Mouse (Mus musculus): ENCODE results near the gene Wwc2. TPM values are rescaled to one million over a fixed set of nuclear protein-coding genes. Genes with fewer than 3 reads are reported as not detected.
A peak's percentile ranks its signal among the peaks of the same experiment; 100 is the strongest.

The Wwc2 gene
- polyA plus RNA-seq, 1 experiment from 2014 or later: 4.7 TPM

- H3K27ac ChIP-seq (ENCODE audit: low read length): no peak overlapping the region
- no peak overlapping the region for H3K4me2 ChIP-seq (ENCODE audit: low read length)
- no peak overlapping the region for H3K9ac ChIP-seq (ENCODE audit: low read depth, low read length)
- 84% methylated on average over 7 of the region's 7 CpGs for WGBS
- no peaks in the 10 kb centered on the region for H3K27me3 ChIP-seq (ENCODE audit: control insufficient read depth, insufficient read depth, low read depth, low read length)
- no peaks in the 10 kb centered on the region for H3K4me1 ChIP-seq (ENCODE audit: control insufficient read depth, insufficient read depth, low read length)
- no peak for ATAC-seq
- no peaks in the 10 kb centered on the region for H3K9me3 ChIP-seq (replicated peaks; ENCODE audit: control insufficient read depth, low read length, poor library complexity, severe bottlenecking)
- H3K36me3 ChIP-seq (ENCODE audit: control insufficient read depth, insufficient read depth, low read length): no peaks in the 10 kb centered on the region
- no peak overlapping the region for H3K4me3 ChIP-seq (ENCODE audit: low read depth, low read length)
Measured at GRCm38 (mm10) chr8:47939217-47939616, 51.5 kb downstream of the Wwc2 start.

GRCm38 (mm10) chr8:47936386-47936785, 54.3 kb downstream of the Wwc2 start:
- Histone ChIP-seq H3K27me3 (ENCODE audit: control insufficient read depth, insufficient read depth, low read depth, low read length) (no peaks in the 10 kb centered on the region), H3K4me2 (ENCODE audit: low read length) (no peak overlapping the region), H3K27ac (ENCODE audit: low read length) (no peak overlapping the region), H3K4me3 (ENCODE audit: low read depth, low read length) (no peak overlapping the region), H3K36me3 (ENCODE audit: control insufficient read depth, insufficient read depth, low read length) (no peaks in the 10 kb centered on the region), H3K9ac (ENCODE audit: low read depth, low read length) (no peak overlapping the region), H3K4me1 (ENCODE audit: control insufficient read depth, insufficient read depth, low read length) (peaks cover 4% of the 10 kb centered on the region; the same call in 1 of the 2 replicates), H3K9me3 (replicated peaks; ENCODE audit: control insufficient read depth, low read length, poor library complexity, severe bottlenecking) (no peaks in the 10 kb centered on the region)
- no peak for ATAC-seq
- WGBS: 70% methylated on average over 9 of the region's 9 CpGs

GRCm38 (mm10) chr8:47935461-47935860, 55.3 kb downstream of the Wwc2 start:
- Histone ChIP-seq H3K9me3 (replicated peaks; ENCODE audit: control insufficient read depth, low read length, poor library complexity, severe bottlenecking) (no peaks in the 10 kb centered on the region), H3K9ac (ENCODE audit: low read depth, low read length) (no peak overlapping the region), H3K4me2 (ENCODE audit: low read length) (no peak overlapping the region), H3K27ac (ENCODE audit: low read length) (no peak overlapping the region), H3K36me3 (ENCODE audit: control insufficient read depth, insufficient read depth, low read length) (no peaks in the 10 kb centered on the region), H3K4me3 (ENCODE audit: low read depth, low read length) (no peak overlapping the region), H3K4me1 (ENCODE audit: control insufficient read depth, insufficient read depth, low read length) (peaks cover 4% of the 10 kb centered on the region; the same call in 1 of the 2 replicates), H3K27me3 (ENCODE audit: control insufficient read depth, insufficient read depth, low read depth, low read length) (no peaks in the 10 kb centered on the region)
- no peak for ATAC-seq
- WGBS: 88% methylated on average over 5 of the region's 5 CpGs

- ATAC-seq: no peak
- Histone ChIP-seq H3K4me2 (ENCODE audit: low read length) (no peak overlapping the region), H3K9ac (ENCODE audit: low read depth, low read length) (no peak overlapping the region), H3K27me3 (ENCODE audit: control insufficient read depth, insufficient read depth, low read depth, low read length) (no peaks in the 10 kb centered on the region), H3K4me1 (ENCODE audit: control insufficient read depth, insufficient read depth, low read length) (peaks cover 4% of the 10 kb centered on the region; the same call in 1 of the 2 replicates), H3K36me3 (ENCODE audit: control insufficient read depth, insufficient read depth, low read length) (no peaks in the 10 kb centered on the region), H3K4me3 (ENCODE audit: low read depth, low read length) (no peak overlapping the region), H3K27ac (ENCODE audit: low read length) (no peak overlapping the region), H3K9me3 (replicated peaks; ENCODE audit: control insufficient read depth, low read length, poor library complexity, severe bottlenecking) (no peaks in the 10 kb centered on the region)
- WGBS: 91% methylated on average over 3 of the region's 3 CpGs
Measured at GRCm38 (mm10) chr8:47933087-47933486, 57.6 kb downstream of the Wwc2 start.

- ATAC-seq: peak; percentile 74
- Histone ChIP-seq H3K9me3 (replicated peaks; ENCODE audit: control insufficient read depth, low read length, poor library complexity, severe bottlenecking) (no peaks in the 10 kb centered on the region), H3K27me3 (ENCODE audit: control insufficient read depth, insufficient read depth, low read depth, low read length) (no peaks in the 10 kb centered on the region), H3K4me1 (ENCODE audit: control insufficient read depth, insufficient read depth, low read length) (peaks cover 4% of the 10 kb centered on the region; the same call in 1 of the 2 replicates), H3K4me3 (ENCODE audit: low read depth, low read length) (no peak overlapping the region), H3K9ac (ENCODE audit: low read depth, low read length) (no peak overlapping the region), H3K36me3 (ENCODE audit: control insufficient read depth, insufficient read depth, low read length) (no peaks in the 10 kb centered on the region), H3K4me2 (ENCODE audit: low read length) (no peak overlapping the region), H3K27ac (ENCODE audit: low read length) (no peak overlapping the region)
- 50% methylated on average over 16 of the region's 16 CpGs for WGBS
Measured at GRCm38 (mm10) chr8:47932028-47932790, 58.5 kb downstream of the Wwc2 start.

- Histone ChIP-seq H3K4me3 (ENCODE audit: low read depth, low read length) (no peak overlapping the region), H3K27ac (ENCODE audit: low read length) (no peak overlapping the region), H3K27me3 (ENCODE audit: control insufficient read depth, insufficient read depth, low read depth, low read length) (no peaks in the 10 kb centered on the region), H3K9me3 (replicated peaks; ENCODE audit: control insufficient read depth, low read length, poor library complexity, severe bottlenecking) (no peaks in the 10 kb centered on the region), H3K9ac (ENCODE audit: low read depth, low read length) (0 out of 2 replicates have a peak overlapping the region, but pooled peaks have one; percentile 16), H3K4me2 (ENCODE audit: low read length) (no peak overlapping the region), H3K36me3 (ENCODE audit: control insufficient read depth, insufficient read depth, low read length) (no peaks in the 10 kb centered on the region), H3K4me1 (ENCODE audit: control insufficient read depth, insufficient read depth, low read length) (peaks cover 4% of the 10 kb centered on the region; the same call in 1 of the 2 replicates)
- WGBS: 88% methylated on average over 7 of the region's 7 CpGs
- ATAC-seq: no peak
Measured at GRCm38 (mm10) chr8:47931371-47931770, 59.4 kb downstream of the Wwc2 start.

GRCm38 (mm10) chr8:47929615-47930014, 61.1 kb downstream of the Wwc2 start:
- H3K9ac ChIP-seq (ENCODE audit: low read depth, low read length): no peak overlapping the region
- no peak for ATAC-seq
- no peaks in the 10 kb centered on the region for H3K27me3 ChIP-seq (ENCODE audit: control insufficient read depth, insufficient read depth, low read depth, low read length)
- WGBS: 92% methylated on average over 12 of the region's 12 CpGs
- no peaks in the 10 kb centered on the region for H3K9me3 ChIP-seq (replicated peaks; ENCODE audit: control insufficient read depth, low read length, poor library complexity, severe bottlenecking)
- no peak overlapping the region for H3K4me2 ChIP-seq (ENCODE audit: low read length)
- no peaks in the 10 kb centered on the region for H3K36me3 ChIP-seq (ENCODE audit: control insufficient read depth, insufficient read depth, low read length)
- no peak overlapping the region for H3K27ac ChIP-seq (ENCODE audit: low read length)
- H3K4me3 ChIP-seq (ENCODE audit: low read depth, low read length): no peak overlapping the region
- H3K4me1 ChIP-seq (ENCODE audit: control insufficient read depth, insufficient read depth, low read length): peaks cover 4% of the 10 kb centered on the region; the same call in 1 of the 2 replicates

GRCm38 (mm10) chr8:47928604-47929185, 62.0 kb downstream of the Wwc2 start:
- no peak for ATAC-seq
- no peak overlapping the region for H3K4me3 ChIP-seq (ENCODE audit: low read depth, low read length)
- no peak overlapping the region for H3K27ac ChIP-seq (ENCODE audit: low read length)
- H3K4me1 ChIP-seq (ENCODE audit: control insufficient read depth, insufficient read depth, low read length): peaks cover 4% of the 10 kb centered on the region; the same call in 1 of the 2 replicates
- no peaks in the 10 kb centered on the region for H3K9me3 ChIP-seq (replicated peaks; ENCODE audit: control insufficient read depth, low read length, poor library complexity, severe bottlenecking)
- 89% methylated on average over 12 of the region's 12 CpGs for WGBS
- no peaks in the 10 kb centered on the region for H3K36me3 ChIP-seq (ENCODE audit: control insufficient read depth, insufficient read depth, low read length)
- H3K4me2 ChIP-seq (ENCODE audit: low read length): no peak overlapping the region
- H3K27me3 ChIP-seq (ENCODE audit: control insufficient read depth, insufficient read depth, low read depth, low read length): no peaks in the 10 kb centered on the region
- H3K9ac ChIP-seq (ENCODE audit: low read depth, low read length): no peak overlapping the region

GRCm38 (mm10) chr8:47924921-47925320, 65.8 kb downstream of the Wwc2 start:
- H3K27me3 ChIP-seq (ENCODE audit: control insufficient read depth, insufficient read depth, low read depth, low read length): no peaks in the 10 kb centered on the region
- no peak for ATAC-seq
- H3K27ac ChIP-seq (ENCODE audit: low read length): no peak overlapping the region
- H3K4me1 ChIP-seq (ENCODE audit: control insufficient read depth, insufficient read depth, low read length): no peaks in the 10 kb centered on the region
- no peak overlapping the region for H3K9ac ChIP-seq (ENCODE audit: low read depth, low read length)
- 87% methylated on average over 6 of the region's 6 CpGs for WGBS
- H3K4me3 ChIP-seq (ENCODE audit: low read depth, low read length): no peak overlapping the region
- H3K4me2 ChIP-seq (ENCODE audit: low read length): no peak overlapping the region
- H3K36me3 ChIP-seq (ENCODE audit: control insufficient read depth, insufficient read depth, low read length): no peaks in the 10 kb centered on the region
- H3K9me3 ChIP-seq (replicated peaks; ENCODE audit: control insufficient read depth, low read length, poor library complexity, severe bottlenecking): no peaks in the 10 kb centered on the region

Data from midbrain, embryonic 16.5 days (tissue).